Mouse (Mus musculus) kidney, postnatal 25 days (tissue): ENCODE data around the gene Wt1.

ENCODE experiments used
- DNase-seq, 2 experiments: peaks; one replicate each; pipeline ENCODE4 v3.0.0; 2021; ENCODE audit warnings: mixed read lengths in 2 of 2

The Wt1 gene

DNA sequence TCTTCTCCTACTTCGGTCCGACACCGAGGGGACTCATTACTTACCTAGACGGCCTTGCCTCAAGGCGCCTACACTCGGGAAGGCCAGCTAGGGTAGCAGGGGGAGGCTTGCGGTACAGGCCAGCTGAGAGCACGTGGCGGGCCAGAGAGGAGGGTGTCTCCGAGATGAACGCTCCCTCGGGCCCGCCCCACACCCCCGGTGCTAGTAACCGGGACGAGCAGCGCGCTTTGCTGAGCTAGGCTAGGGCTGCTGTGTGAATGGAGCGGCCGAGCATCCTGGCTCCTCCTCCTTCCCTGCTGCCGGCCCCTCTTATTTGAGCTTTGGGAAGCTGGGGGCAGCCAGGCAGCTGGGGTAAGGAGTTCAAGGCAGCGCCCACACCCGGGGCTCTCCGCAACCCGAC is at the start of gene Wt1:
Gene Wt1, plus strand, starts transcription at position 251 of the 400 bp plus-strand sequence.
- peak; percentile 46 to 78 for DNase-seq

GRCm38 (mm10) chr2:105077151-105077550 is 49.2 kb upstream of the Wt1 start:
- no peak for DNase-seq

DNA sequence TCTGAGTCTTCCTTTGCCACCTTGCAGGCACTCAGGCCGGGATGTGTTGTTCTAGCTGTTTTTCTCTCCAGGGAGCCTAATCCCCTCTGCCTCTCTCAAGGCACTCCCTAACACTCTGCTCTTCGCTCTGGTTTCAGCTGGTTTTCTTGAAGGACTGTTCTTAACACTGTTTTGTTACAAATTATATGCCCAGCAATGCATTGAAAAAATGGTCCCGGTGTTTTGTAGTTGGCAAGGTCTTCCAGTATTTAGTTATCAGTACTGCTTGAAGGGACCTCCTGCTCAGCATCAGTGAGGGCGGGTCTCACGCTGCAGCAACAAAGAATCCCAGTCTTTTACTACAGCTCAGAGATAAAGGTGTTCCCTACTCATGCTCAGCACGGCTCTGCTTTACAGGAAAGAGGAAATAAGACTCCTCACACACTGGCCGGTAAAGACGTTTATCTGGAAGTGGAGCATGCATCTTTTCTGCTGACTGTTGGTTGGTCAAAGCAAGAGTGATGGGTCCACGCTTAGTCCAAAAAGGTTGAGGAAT is 44.0 kb upstream of the Wt1 start:
- DNase-seq: no peak

DNA sequence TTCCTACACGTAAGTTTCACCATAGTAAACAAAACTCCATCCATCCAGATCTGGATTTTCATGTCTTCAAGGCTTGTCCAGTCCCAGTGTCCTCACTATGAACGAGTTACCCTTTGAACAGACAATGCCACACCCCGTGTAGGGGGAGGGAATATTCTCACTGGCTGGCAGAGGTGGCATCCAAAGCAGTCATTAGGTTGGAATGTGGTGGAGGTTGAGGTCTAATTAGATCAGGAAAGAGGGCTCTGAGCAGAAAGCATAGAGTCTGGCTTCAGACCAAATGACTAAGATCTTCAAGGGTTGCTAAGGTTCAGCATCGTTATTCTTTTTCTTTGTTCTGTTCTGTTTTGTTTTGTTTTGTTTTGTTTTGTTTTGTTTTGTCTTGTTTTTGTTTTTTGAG is 42.3 kb upstream of the Wt1 start:
- DNase-seq: no peak

DNA sequence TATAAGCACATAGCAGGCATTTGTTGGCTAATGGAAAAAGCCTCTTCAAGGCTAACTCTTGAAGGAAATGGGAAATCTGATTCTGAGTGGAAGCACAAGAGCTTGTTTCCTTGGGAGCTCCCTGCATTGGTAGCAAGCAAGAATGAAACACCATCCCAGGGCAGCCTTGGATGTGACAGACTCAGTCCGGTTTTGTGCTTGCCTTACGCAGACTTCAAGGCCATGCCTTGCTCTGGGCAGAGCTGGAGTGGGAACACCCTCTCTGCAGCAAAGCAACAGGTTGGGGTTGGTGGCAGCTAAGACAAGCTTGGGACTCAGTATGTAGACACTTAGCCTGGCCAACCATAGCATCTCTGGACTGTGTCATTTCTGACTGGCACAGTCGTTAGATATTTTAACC is 40.2 kb upstream of the Wt1 start:
- no peak for DNase-seq

GRCm38 (mm10) chr2:105088005-105088404 is 38.3 kb upstream of the Wt1 start:
- no peak for DNase-seq

DNA sequence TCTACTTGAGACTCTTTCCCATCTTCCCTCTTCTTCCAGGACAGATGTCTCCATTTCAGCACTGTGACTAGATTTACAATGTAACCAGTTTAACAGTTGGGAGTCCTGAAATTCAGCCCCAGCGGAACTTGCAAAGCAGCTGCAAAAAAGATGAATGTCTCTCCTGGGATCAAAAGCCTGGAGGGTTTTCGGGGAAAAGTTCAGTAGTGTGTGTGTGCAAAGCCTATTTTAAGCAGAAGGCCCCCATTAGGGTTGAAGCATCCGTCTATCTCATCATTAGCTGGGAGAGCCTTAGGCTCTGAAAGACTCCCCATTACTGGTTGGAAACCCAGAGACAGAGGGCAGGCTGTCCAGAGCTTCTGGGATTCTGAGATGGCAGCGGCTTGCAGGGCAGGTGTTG is 37.2 kb upstream of the Wt1 start:
- DNase-seq: no peak

DNA sequence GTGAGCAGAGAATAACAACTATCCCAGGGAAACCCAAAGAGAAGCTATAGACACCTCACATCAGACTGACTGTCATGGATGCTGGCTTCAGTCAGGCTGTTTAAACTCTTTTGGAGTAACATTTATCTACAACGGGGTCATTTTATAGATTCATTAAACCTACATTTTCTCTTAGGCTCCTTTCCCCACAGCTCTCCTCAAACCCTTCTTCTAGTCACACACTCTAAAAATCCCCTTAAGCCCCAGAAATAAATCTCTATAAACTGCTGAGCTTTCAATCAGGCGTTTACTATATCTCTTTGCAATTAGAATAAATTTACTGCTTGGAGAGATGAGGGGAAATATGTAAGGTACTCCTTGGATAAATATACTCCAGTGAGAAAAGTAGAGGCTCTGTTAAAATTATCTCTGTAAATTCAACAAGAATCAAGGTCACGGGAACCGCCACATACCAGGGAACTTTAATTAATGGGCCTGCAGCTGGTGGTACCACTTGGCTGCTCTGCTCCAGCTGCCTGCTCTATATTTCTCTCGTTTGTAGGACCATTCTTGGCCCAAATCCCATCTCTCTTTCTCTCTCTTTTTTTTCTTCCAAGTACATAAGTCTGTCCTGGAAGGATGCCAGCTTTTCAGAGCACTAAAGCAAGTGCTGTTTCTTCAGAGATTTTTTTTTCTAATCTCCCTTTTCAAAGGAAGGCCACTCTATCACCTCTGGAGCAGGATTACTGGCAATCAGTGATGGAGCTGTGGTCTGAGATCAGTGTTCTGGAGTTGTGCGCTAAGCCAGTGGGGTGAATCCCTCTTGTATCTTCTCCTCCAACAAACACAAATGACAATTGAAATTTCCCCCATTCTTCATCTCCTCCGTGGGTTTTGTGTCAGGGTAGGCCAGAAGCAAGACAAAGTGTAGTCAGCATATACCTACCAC is 36.5 kb upstream of the Wt1 start:
- DNase-seq: no peak

DNA sequence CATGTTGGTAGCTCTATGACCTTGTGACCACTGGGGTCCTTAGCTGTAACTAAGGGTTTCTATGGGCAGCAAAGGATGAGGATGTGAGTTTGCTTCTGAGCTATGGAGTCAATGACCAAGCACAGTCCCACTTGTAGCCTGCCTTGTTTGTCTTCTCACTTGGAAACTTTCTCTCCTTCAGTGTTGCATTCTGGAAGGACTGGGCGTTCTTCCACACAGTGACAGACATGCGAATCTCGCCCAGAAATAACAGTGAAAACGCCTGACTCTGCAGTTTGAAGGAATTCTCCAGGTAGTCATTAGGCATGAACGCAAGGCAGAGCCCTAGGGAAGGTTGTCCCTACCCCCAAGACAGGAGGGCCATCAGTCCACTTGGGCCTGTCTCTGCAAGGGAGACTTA is 35.3 kb upstream of the Wt1 start:
- DNase-seq: no peak

- no peak for DNase-seq
Measured at GRCm38 (mm10) chr2:105091718-105092117, 34.6 kb upstream of the Wt1 start, which contains the start of gene Gm11060. Gm11060 (plus strand) TSS chr2:105092018.

- DNase-seq: peak in 1 of 2 experiments; percentile 49
Measured at GRCm38 (mm10) chr2:105097294-105097953, 28.9 kb upstream of the Wt1 start.

DNA sequence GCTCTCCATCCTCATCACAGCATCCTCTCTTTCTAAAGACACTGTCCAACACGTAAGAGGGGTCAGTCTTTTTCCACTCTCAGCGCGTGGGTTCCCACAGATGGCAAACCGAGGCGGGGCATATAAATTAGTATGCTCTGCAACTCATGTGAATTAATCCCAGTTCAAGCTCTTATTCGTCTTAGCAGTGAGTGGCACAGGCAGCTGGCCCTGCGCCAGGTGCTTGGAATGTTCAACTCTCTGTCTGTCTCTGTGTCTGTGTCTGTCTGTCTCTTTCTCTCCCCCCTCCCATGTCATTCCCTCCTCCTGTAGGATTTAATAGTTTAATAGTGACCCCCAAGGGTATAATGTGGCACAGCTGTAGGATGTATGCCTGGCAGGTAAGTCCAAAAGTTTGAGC is 26.9 kb upstream of the Wt1 start:
- no peak for DNase-seq

- DNase-seq: no peak
Measured at GRCm38 (mm10) chr2:105100541-105100940, 25.8 kb upstream of the Wt1 start.

- peak; percentile 89 to 91 for DNase-seq
Measured at GRCm38 (mm10) chr2:105108703-105109158, 17.6 kb upstream of the Wt1 start.

DNA sequence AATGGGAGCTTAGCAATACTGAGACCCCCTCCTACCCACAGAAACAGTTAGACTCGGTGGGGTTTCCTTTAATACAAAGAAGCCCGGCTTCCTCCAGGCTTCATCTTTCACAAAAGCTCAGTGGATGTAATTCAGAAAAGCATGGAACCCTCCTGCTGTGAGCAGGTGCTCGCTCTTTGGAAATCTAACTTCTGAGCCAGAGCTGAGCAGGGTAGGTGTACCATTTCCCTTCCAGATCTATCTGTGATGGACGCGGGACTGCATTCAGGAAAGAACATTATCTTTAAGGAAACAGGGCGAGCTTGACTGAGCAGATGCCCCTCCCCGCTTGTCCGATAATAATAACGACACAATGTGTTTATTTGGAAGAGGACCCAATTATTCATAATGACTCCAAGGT is 12.3 kb upstream of the Wt1 start:
- no peak for DNase-seq

DNA sequence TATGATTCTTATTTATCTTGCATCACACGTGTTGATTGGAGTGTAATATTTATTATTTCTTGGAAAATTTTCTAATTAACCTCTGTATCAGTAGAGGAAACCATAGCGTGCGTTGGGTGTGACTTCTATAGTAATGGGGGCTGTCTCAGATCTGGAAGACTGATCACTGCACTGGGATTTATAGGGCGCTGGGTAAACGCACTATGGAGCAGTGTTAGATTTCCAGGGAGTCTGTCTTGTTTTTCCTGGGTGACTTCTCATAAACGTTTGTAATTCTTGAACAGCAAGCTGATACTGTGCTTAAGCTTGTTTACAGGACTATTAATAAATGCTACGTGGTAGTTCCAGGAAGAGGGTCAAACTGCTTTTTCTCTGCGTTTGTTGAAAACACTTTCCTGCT is 8.7 kb upstream of the Wt1 start:
- DNase-seq: no peak

- DNase-seq: no peak
Measured at GRCm38 (mm10) chr2:105122216-105122615, 4.1 kb upstream of the Wt1 start.

GRCm38 (mm10) chr2:105122886-105123285 is 3.4 kb upstream of the Wt1 start:
- peak in 1 of 2 experiments; percentile 52 for DNase-seq

- no peak for DNase-seq
Measured at GRCm38 (mm10) chr2:105123431-105123830, 2.9 kb upstream of the Wt1 start.

- no peak for DNase-seq
Measured at GRCm38 (mm10) chr2:105123881-105124280, 2.4 kb upstream of the Wt1 start.

DNA sequence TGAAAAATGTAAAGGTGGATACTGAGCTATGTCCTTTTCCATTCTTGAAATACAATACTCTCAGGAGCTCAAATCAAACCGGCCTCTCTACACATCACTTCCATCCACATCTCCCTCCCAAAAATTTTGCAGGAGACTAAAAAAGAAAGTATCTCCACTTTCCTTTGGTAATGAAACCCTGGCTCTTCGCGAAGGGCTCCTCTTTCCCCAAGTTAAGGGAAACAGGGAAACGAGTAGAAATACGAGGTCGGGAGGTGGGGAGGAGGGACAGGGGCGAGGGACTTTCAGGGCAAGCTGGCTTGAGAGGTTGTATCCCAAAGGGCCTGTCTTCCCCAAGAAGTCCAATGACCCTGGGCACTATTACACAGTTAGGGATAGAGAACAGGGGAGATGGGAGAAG is 1.9 kb upstream of the Wt1 start:
- no peak for DNase-seq

GRCm38 (mm10) chr2:105125205-105125604 is 1.1 kb upstream of the Wt1 start:
- DNase-seq: no peak

GRCm38 (mm10) chr2:105125641-105126040 is 688 bp upstream of the Wt1 start:
- DNase-seq: no peak
